Mouse (Mus musculus): ENCODE measurements around the gene Spin2g. TPM values are rescaled to one million over a fixed set of nuclear protein-coding genes. Genes with fewer than 3 reads are reported as not detected.

The Spin2g gene
- total RNA-seq (2023): not detected

DNA sequence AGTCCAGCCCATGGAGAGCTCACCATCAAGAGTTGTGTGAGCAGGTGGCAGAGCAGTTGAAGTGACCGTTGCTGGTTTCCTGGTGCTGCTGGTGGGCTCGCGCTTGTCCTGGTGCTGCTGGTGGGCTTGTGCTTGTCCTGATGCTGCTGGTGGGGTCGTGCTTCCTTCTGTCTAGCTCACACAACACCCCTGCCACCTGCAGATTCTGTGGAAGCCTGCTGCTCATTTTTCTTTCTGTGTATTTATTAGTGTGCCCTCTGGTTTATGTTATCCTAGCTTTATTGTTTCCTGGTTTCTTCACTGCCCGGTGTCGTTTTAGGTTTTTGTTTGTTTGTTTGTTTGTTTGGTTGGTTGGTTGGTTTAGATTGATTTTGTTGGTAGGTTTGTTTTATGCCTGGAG, at the start of gene Spin2g:
Gene Spin2g, minus strand, starts transcription at position 101 of the 400 bp plus-strand sequence.

Other genes starting within 250 kb of the Spin2g start
- gene Btbd35f9, start 77.2 kb downstream of the Spin2g start, total RNA-seq (2023): not detected
- not detected for gene Btbd35f8, start 211.8 kb upstream of the Spin2g start, total RNA-seq (2023)

Data from monocyte, adult 59 days (primary cell).